In genomic region chr3:90052351-90053241, GRCm38 (mm10) we compare ENCODE assay signal across 8 mouse cellular contexts. TPM values are rescaled to one million over a fixed set of nuclear protein-coding genes. Genes with fewer than 3 reads are reported as not detected.
DNase-seq lines count a peak whose midpoint lies in the region; ATAC-seq and TF ChIP-seq lines count a peak whose summit lies in the region.

Ubap2l (minus strand) TSS chr3:90052628.

- no peaks in the 10 kb centered on the region for H3K27me3 ChIP-seq in hindbrain, embryonic 10.5 days (ENCODE audit: insufficient read depth, poor library complexity, severe bottlenecking)
- no peaks in the 10 kb centered on the region for H3K27me3 ChIP-seq in lung, postnatal 0 days (replicated peaks; ENCODE audit: insufficient read depth, low read length)

- DNase-seq in MN1 (ENCODE audit: low spot score): peak; percentile 98
- DNase-seq in cerebellum, adult 9-10 months: peak; percentile 96
- peak; percentile 99 for DNase-seq in hindbrain, embryonic 10.5 days (ENCODE audit: low spot score)
- DNase-seq in layer of hippocampus, adult 9-11 months: peak; percentile 98
- DNase-seq in lung, postnatal 0 days (ENCODE audit: low spot score): peak; percentile 99
- peak; percentile 81 for DNase-seq in ovary, postnatal 14 days (ENCODE audit: low spot score)
- peak; percentile 96 for DNase-seq in thymus, postnatal 14 days

- TF ChIP-seq CTCF in lung, postnatal 0 days (IDR thresholded peaks at IDR 0.05): peak; percentile 49

- H3K4me2 ChIP-seq in lung, postnatal 0 days (replicated peaks; ENCODE audit: low read depth, low read length): peak within 1 kb of the TSS; percentile 66

- under 1% methylated on average over 81 of the region's 81 CpGs for WGBS in hindbrain, embryonic 10.5 days
- WGBS in lung, postnatal 0 days: 1% methylated on average over 57 of the region's 81 CpGs

- peaks cover 32% of the 10 kb centered on the region for H3K4me1 ChIP-seq in hindbrain, embryonic 10.5 days (replicated peaks)
- H3K4me1 ChIP-seq in lung, postnatal 0 days (ENCODE audit: insufficient read depth, low read depth, low read length): peaks cover 5% of the 10 kb centered on the region; the same call in 1 of the 2 replicates

- no peak for TF ChIP-seq EP300 in lung, postnatal 0 days (IDR thresholded peaks at IDR 0.05)

- H3K36me3 ChIP-seq in hindbrain, embryonic 10.5 days: peaks cover 39% of the 10 kb centered on the region
- H3K36me3 ChIP-seq in lung, postnatal 0 days (ENCODE audit: insufficient read depth, low read length): peaks cover 7% of the 10 kb centered on the region; the same call in 1 of the 2 replicates

- no peaks in the 10 kb centered on the region for H3K9me3 ChIP-seq in hindbrain, embryonic 10.5 days
- no peaks in the 10 kb centered on the region for H3K9me3 ChIP-seq in lung, postnatal 0 days (ENCODE audit: low read length)

- peak; percentile 65 for ATAC-seq in frontal cortex, adult (ENCODE audit: low TSS enrichment)
- ATAC-seq in lung, postnatal 0 days: peak; percentile 93

- peak within 1 kb of the TSS; percentile 98 for H3K27ac ChIP-seq in hindbrain, embryonic 10.5 days
- H3K27ac ChIP-seq in lung, postnatal 0 days (ENCODE audit: low read length): peak within 1 kb of the TSS; percentile 94

- H3K4me3 ChIP-seq in hindbrain, embryonic 10.5 days: peak within 1 kb of the TSS; percentile 95
- peak within 1 kb of the TSS; percentile 70 for H3K4me3 ChIP-seq in lung, postnatal 0 days (ENCODE audit: low read depth, low read length)

- H3K9ac ChIP-seq in lung, postnatal 0 days (replicated peaks; ENCODE audit: low read depth): peak within 1 kb of the TSS; percentile 91

RNA-seq across cellular contexts. Expression of gene Ubap2l, which starts in this region (rescaled TPM):
- 199 and 208 TPM in 2 replicates for polyA plus RNA-seq in hindbrain, embryonic 10.5 days (2016; fragmentation: Nextera tagmentation; extraction: Ambion mirVana)
- 101 and 118 TPM in 2 replicates for polyA plus RNA-seq in lung, postnatal 0 days (2015; fragmentation: Nextera tagmentation; extraction: Ambion mirVana)

Comparison
In these comparisons a context has a peak if more than half of its experiments do, and no peak if none do; other contexts are left out.
1. Peak in every context shown above with its lines: DNase-seq, ATAC-seq, H3K4me3 ChIP-seq and H3K27ac ChIP-seq.